Mouse (Mus musculus) c-Kit-positive CD71-negative TER-119-negative erythroid progenitor cells, embryonic 14.5 days (primary cell): Measurements from ENCODE around the gene Dnaic1.

Experiments
- DNase-seq: peaks from one replicate; pipeline ENCODE4 v3.0.0-alpha.2; 2013; ENCODE audit warnings: low read depth

Gene Dnaic1

DNA sequence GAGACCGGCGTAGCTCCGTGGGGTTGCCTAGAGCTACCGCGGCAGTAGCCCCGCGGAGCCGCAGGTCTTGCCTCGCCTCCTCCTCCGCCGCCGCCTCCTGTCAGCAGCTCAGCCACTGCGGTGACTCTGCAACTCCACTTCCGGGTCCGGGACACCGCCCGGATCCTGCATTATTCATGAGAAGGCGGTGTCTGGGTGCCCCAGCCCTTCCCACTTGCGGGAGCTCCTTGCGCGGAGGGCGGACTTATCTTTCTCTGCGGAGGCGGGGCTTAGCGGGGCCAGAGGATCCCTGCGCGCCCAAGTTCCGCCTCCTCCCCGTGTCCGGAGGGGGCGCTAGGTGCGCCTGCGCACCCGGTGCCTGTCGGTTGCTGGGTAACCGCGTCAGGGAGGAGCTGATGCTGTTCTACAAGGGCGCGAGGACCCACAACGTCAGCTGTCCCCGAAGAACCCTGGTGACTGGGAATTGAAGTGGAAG, at the start of gene Dnaic1, which contains the start of gene Fam219a:
Gene Dnaic1, plus strand, starts transcription at position 365 of the 475 bp plus-strand sequence.
Gene Fam219a, minus strand, starts transcription at position 128 of the 475 bp plus-strand sequence.
- DNase-seq = peak; percentile 93

DNA sequence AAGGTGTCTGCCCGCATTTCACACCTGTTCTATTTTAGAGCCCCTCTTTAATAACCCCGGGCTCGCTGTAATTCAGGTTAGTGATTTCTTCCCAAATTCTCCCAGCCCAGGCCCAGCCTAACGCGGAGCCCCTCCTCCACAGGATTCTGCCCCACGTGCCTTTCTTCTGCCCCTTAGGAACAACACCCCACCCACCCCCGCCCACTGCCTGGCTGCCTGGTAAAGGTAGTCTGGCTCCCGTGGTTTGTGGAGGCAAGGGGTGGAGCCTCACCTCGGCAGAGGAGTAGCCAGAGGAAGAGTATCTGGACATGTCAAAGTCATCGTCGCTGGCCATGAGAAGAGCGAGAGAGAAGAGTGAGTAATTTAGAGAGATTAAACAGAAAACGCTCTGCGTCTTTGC, 48.9 kb upstream of the Dnaic1 start:
- no peak for DNase-seq

DNA sequence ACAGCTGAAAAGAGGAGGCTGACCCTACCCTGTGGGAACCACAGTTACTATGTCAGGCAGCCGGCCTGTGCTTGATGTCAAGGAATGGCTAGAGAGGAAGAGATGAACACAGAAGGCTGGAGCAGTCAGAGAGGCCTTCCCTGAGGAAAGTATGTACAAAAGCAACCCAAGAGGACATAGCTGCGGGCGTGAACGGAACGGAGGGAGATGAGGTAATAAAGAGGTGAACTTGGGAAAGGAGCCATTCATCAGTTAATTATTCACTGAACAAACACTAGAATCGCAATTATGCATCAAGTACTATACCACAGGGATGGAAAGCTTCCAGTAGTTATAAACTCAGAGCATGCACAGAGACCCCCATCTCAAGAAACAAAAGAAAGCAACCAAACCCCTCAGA, 47.4 kb upstream of the Dnaic1 start:
- DNase-seq = no peak

DNA sequence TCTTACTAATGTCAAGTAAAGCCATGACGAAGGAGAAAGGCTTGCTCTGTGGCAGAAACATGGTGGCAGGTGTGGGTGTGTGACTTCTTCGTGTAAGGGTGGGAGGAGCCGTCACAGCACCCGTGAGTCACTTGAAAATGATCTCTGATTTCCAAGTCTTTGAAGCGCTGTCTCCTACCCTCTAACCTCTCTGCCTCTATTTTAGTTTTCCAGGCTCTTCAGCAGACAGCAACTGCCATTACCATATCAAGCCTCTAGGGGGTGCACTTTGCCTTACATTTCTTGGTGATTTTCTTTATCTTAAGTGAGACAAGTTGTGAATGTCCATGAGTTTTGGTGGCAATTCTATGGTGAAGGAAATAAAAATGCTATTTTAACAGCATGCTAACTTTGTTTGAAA, 46.8 kb upstream of the Dnaic1 start:
- DNase-seq = no peak

DNA sequence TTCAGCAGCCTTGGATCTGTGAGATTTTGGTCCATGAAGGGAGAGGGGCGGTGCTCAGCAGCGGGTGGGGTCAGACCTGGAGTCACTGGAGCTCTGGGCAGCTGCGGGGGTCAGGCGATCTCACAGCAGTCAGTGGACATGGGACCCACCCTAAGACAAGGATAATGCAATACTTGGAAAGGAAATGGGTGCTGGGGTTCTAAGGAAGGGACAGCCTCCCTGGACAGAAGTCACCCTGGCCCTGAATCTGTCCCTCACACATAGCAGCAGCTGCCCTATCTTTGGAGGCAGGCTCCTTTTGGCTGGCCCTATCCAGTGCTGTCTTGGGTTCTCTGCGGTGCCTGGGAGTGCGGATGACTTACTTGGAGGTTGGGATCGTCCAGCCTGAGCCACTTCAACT, 45.7 kb upstream of the Dnaic1 start:
- no peak for DNase-seq

DNA sequence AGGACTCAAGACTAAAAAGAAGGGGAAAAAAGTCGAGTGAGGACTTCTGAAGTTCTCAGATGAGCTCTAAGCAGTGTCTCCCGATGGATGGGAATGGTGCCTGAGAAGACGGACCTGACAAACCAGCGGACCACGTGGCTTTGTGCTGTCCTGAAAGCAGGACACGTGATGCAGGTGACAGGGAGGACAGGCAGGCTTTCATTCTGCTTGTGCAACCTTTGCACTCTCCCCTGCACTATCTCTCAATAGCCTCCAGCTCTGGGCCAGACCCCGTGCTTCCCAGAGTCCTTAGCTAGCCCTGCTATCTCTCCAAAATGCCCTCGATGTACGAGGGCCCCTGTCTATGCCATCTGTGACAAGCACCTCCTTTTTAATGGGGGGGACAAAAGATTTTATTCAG, 44.7 kb upstream of the Dnaic1 start:
- no peak for DNase-seq

DNA sequence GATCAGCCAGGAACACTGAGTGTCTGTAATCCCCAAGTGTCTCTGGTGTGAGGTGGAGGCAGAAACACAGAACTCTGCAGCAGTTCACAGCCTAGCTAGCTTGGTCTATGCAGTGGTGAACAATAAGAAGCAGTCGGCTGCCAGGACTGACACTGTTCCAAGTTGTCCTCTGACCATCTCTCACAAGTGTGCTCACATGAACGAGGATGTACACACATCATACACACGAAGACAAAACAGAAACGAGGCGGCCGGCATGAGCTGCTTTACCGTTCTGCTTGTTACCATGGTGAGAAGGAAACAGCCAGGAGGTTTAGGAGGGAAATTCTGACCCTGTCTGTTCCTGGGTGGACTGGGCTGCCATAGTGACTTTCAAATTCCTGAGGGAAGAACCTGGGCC, 43.0 kb upstream of the Dnaic1 start:
- DNase-seq = no peak

DNA sequence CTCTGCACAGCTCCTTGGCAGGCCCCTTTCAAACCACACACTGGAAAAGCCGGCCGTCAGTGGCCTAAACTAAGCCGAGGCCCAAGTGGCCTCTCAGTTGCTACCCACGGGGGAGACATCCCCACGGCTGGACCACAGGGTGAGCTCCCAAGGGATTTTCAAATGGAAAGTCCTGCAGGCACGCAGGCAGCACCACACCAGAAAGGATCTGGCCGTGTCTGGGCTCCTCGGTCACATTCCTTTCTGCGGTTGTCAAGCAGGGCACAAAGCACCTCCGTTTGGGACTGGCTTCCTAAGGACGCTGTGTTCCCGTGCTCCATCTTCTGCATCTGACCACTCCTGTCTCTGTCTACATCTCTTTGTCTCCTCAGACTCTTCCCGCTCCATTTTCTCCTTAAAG, 42.5 kb upstream of the Dnaic1 start:
- no peak for DNase-seq

DNA sequence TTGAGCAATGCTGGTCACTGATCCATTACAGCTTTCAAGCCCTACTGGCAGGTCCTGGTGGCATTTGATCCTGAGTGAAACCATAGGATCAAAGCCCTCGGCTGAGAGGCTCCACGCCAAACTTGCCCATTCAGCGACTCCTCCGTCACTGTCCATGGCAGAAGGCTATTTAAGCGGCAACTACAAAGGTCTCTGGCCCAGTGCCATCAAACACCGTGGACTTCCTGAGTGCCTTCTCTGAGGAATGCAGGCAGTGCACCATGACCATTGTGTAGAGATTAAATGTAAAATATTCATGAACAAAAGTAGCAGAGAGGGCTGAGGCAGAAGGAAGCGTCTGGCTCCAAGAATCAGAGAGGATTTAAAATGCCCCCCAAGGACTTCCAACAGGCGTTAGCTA, 41.6 kb upstream of the Dnaic1 start:
- DNase-seq = no peak

DNA sequence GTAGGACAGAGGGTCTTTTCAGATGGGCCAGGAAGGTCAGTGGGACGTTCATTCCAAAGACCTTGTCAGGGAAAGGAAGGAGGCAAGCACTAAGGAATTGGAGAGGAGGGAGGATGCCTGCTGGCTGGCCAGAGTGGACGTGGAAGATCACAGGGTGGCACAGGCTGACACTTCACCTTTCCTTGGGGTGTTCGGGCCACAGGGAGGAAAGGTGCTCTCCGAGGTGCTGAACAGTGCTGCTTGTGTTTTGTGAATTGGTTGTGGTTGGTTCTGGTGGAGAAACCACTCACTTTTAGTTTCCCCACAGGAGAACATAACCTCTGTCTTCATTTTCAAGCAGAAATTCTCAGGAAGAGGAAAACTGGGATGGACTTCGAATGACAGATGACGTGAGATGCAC, 37.2 kb upstream of the Dnaic1 start:
- DNase-seq = peak; percentile 35

DNA sequence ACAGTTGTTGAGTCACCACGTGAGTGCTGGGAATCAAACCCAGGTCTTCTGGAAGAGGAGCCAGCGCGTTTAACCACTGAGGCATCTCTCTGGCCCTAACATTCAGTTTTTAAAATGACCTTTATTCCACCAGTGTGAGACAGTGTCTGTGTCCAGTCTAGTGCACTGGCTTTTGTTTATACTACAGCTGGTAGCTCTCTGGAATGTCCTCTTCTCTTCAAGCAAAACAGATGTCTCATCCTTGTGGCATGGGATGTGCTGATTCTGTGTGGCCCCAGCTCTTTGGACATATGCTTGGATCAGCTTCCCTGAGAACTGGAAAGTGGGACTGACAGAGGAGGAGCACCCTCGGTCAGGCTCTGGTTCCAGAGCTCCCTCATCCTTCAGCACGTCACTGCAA, 34.7 kb upstream of the Dnaic1 start:
- no peak for DNase-seq

DNA sequence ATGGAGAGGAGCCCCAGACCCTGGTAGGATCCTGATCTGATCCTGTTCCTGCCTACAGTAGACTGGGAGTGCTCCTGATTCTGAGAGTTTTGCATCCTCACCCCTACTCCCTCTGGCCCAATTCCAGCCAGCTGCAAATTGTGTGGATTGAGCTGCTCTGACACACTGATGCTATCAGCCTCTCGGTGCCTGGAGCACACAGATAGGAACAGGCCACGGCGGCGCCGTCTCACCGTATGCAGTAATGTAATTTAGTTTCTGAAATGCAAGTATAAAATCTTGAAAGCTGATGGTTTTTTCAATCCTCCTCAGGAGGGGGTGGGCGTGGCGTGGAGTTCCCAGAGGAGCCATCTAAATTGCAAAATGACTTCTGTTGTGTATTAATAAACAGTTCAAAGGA, 27.4 kb upstream of the Dnaic1 start:
- DNase-seq = no peak

DNA sequence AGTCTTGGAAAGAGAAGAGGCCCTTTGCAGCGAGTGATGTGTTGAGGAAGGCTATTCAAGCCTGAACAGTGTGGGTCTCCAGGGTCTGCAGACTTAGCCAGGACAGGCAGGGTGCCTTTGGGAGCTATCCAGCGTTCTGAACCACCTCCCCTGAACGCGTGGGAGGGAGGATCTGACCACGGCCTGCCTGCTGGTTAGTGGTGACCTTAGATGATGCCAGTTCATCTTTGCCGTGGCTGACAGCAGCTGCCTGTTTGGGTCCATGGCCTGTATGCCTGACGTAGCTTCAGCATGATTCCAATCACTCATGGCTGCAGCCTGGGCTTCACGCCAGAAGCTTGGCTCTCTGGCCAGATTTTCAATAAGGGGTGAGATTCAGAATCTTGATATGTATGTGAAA, 23.6 kb upstream of the Dnaic1 start:
- no peak for DNase-seq

DNA sequence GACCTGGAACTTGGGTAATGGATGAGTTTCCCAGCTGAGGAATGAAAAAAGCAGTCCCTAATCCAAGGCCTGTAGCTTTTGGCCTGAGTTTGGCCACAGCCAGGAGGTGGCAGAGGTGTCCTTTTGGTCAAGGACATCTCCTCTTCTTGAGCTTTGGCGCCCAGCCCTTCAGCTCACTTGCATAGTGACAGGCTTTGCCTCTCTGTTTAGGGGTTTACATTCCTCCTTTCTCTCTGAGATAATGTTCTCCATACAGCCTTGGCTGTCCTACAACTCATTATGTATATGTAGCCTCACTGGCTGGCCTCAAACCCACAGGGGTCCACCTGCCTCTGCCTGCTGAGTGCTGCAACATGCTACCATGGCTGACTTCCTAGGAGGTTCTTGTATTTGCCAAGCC, 22.5 kb upstream of the Dnaic1 start:
- DNase-seq = no peak

DNA sequence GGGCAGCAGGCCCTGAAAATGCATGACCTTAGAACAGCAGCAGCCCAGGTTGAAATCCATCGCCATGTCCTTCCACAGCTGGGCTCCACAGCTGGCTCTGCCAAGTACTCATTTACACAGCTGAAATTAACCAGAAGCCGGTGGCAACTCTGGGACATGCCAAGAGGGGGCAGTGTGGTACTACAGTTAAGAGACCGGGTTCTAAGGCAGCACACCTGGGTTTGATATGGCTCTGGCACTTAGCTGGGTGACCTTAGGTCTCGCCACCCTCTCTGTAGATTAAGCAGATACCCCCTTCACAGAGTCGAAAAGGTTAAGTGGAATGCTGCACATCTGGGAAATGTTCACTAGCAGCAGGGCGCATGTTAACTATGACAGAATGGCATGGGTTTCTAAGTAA, 17.0 kb upstream of the Dnaic1 start:
- peak; percentile 62 for DNase-seq

DNA sequence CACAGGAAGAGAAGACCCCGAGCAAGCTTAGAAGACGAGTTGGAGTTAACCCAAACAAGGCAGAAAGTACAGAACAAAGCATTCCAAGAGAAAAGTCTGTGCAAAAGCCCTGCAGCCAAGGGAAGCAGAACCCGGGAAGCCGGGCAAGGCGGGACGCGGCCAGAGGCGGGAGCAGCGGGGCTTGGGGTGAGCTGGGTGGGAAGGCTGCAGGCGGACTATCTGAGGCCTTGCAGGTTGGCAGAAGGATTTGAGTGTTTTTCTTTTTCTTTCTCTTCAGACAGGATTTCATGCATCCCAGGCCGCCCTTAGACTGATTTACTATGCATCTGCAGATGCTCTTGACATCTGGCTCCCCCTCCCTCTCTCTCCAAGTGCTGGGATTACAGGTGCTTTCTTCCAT, 16.5 kb upstream of the Dnaic1 start:
- no peak for DNase-seq

DNA sequence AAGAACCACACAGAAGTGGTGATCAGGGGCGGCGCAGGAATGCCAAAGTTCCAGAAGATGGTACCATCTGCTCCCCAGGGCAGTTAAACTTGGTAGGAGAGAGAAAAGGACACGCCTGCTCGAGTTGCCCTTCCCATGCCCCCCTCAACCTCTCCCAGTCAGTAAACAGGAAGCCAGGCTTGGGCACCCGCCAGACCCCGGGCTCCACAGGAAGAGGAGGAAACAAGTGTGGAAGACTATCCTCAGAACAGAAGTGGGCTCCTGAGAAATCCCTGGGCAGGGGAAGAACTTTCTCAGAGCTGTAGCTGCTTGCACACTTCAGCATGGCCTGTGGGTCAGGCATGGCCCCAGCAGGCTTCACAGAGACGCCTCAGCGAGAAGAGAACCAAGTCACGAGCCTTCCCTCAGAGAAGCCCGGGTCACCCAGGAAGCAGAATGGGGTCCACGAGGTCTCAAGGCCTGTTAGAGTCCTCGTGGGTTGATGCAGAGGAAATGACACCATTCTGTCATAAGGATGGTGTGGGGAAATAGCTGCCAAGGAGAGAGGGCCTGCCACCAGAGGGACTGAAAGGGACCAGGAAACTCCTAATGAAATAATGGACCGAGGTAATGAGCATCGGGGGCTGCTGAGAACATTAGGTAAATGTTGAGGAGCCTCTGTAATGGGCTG, 14.4 kb upstream of the Dnaic1 start:
- DNase-seq = no peak

DNA sequence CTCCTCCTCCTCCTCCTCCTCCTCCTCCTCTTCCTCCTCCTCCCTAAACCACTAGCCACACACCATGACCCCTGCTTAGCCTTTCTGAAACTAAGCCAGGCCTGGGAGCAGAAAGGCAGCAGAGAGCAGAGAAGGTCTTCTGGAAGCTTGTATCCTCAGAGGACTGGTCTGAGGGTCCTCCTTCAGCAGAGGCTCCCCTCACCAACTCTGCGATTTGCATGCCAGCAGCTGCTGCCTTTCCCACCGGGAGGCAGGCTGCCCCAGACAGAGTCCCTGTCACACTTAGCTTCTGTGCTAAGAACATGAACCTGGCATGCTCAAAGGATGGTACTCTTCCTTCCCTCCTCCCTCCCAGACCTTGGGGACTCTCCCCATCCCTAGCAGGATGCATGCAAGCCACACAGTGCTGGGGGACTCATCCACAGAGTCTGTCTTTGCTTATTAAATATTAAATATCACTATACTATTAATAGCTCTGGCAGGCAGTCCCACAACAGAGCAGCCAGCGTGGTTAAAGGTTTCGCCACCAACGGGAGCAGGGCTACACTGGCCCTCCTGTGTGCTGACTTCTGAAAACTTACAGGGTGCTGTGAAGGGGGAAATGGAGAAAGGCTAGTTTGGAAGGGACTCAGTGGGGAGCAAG, 13.1 kb upstream of the Dnaic1 start:
- DNase-seq = no peak

DNA sequence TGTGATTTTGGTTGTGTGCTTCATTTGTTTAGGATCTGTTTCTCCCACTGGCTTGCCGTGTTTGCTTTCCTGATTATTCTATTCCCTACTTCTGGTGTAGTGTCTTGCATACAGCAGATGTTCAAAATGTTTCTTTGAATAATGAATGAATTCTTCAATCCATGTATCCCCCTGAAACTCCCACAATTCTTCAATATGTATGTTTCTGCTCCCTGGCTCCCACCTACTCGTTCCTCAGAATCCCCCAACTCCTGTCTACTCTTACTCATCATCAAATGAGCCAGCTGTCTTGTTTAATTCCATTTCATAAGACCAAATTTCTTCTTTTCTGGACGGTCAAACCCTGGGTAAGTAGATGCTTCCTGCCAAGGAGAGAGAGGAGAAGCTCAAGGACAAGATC, 12.5 kb upstream of the Dnaic1 start:
- DNase-seq = no peak

DNA sequence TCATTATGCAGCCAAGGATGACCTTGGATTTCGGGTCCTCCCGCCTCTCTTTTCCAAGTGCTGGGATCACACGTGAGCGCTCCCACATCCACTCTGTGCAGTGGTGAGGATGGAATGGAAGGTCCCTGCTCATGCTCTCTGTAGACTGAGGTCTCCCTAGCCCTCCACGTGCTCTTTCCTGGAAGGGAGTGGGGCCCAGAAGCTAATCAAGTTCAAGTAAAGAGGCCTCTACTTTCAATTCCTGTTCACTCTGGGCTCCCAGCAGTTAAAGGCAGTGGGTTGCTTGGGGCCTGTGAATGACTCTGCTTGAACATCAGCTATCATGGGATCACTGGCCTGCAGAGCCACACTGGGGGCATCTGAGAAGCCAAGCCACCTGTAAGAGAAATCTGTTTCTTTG, 6.3 kb upstream of the Dnaic1 start:
- DNase-seq = no peak

DNA sequence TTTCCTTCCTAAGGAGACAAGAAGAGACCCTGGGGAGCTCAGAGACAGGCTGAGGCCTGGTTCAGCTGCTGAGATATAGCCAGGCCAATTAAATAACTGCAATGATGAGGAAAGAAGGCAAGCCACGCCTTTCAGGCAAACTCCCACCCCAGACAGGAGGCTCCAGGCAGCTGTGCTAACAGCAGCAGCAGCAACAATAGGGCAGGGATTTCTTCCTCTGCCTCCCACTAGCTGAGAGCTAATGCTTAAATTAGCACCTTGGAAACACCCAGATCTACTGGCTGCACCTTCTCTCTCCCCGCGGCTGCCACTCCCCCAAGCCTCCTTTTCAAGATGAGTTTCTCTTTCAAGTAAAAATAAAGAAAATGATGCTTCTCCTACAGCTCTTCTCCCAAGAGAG, 3.5 kb upstream of the Dnaic1 start:
- no peak for DNase-seq

DNA sequence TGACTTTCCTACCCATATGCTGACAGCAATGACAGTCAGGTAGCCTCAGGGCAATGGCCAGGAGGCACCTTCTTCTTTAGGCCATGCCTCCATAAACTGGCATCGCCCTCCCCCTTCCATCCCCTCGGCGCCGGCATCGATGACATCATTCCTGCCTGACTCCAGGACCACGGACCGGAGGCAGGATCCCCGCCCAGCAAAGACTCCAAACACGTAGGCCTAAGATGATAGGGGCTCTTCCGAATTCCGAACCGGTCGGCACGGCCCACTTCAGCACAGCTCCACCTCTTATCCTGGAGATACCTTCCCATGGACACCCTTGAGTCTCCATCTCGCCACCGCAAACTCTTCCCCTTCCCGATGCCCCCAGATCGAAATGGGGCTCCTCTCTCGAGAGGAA, 1.3 kb upstream of the Dnaic1 start:
- DNase-seq = no peak

DNA sequence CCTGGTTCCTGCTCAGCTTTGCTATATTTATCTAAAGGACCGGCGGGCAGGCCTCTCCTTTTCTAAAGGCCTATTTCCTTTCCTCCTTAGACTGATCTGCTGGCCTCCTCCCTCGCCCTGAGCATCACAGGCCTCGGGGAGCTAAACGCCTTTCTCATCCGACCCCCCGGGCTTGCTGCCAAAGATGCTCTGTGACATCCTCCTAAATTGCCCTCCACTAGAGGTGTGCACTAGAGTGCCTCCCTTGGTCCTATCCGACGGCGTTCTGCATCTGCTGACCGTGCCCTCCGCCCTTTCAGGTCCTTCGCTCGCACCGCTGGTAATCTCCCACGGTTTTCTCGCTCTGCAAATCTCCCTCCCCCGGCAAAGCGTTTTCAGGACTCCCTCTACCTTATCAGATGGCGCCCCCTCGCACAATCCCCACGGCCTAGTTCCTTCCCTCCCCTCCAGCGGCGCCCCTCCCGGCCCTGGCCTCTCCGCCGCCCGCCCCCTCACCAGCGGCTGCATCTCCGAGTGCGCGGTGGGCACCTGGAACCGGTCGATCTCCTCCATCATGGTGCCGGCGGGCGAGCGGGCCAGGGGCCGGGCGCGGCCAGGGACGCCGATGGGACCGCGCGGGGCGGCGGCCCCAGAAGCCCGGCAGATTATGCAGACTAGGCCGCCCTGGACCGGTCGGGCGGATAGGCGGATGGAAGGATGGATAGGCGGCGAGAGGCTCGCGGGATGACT, 729 bp upstream of the Dnaic1 start:
- DNase-seq = no peak
